Mouse (Mus musculus) hindbrain, embryonic 12.5 days (tissue): Measurements from ENCODE around the gene Frs3. TPM values are rescaled to one million over a fixed set of nuclear protein-coding genes. Genes with fewer than 3 reads are reported as not detected.
A peak's percentile ranks its signal among the peaks of the same experiment; 100 is the strongest.

Experiments used
- ATAC-seq: fragments of 200-750 bp; cut with Nextera tagmentation; 2 replicates; pipeline ENCODE4 v1.8.0; 2017; ENCODE audit warnings: moderate TSS enrichment; ENCODE audit not compliant: low FRiP score
- H3K27ac ChIP-seq: fragments of 300-500 bp; sonication (generic); 2 replicates; pipeline ENCODE4 v1.5.1; 2016; ENCODE audit warnings: mild to moderate bottlenecking
- H3K27me3 ChIP-seq: fragments of 300-500 bp; sonication (generic); 2 replicates; pipeline ENCODE4 v1.6.1; 2016; ENCODE audit warnings: mild to moderate bottlenecking
- H3K36me3 ChIP-seq: fragments of 300-500 bp; sonication (generic); 2 replicates; pipeline ENCODE4 v1.6.1; 2016; ENCODE audit warnings: mild to moderate bottlenecking
- H3K4me1 ChIP-seq: fragments of 300-500 bp; sonication (generic); 2 replicates; pipeline ENCODE4 v1.6.1; 2016
- H3K4me2 ChIP-seq: fragments of 300-500 bp; sonication (generic); replicated peaks from 2 replicates; pipeline ENCODE4 v1.6.1; 2016; ENCODE audit warnings: mild to moderate bottlenecking
- H3K4me3 ChIP-seq: fragments of 300-500 bp; sonication (generic); 2 replicates; pipeline ENCODE4 v1.5.1; 2016; ENCODE audit warnings: mild to moderate bottlenecking
- H3K9ac ChIP-seq: fragments of 300-500 bp; sonication (generic); 2 replicates; pipeline ENCODE4 v1.6.1; 2016; ENCODE audit warnings: mild to moderate bottlenecking, moderate library complexity
- H3K9me3 ChIP-seq: fragments of 300-500 bp; sonication (generic); replicated peaks from 2 replicates; pipeline ENCODE4 v1.6.1; 2016; ENCODE audit warnings: mild to moderate bottlenecking
- WGBS: fragments of 180-500 bp; shearing (Covaris S2); methylation state at CpG from one replicate; pipeline ENCODE4 v1.1.7; 2016; 5-methylcytosine and 5-hydroxymethylcytosine counted together
- polyA plus RNA-seq: library from polyadenylated mRNA; unstranded; fragments of >200 nt; fragmentation: Nextera tagmentation; extraction: Ambion mirVana; gene quantifications from 2 replicates; pipeline ENCODE4 v1.2.1, GENCODE M21; 2016

The Frs3 gene
- polyA plus RNA-seq, 1 experiment from 2014 or later: 18.9 TPM

DNA sequence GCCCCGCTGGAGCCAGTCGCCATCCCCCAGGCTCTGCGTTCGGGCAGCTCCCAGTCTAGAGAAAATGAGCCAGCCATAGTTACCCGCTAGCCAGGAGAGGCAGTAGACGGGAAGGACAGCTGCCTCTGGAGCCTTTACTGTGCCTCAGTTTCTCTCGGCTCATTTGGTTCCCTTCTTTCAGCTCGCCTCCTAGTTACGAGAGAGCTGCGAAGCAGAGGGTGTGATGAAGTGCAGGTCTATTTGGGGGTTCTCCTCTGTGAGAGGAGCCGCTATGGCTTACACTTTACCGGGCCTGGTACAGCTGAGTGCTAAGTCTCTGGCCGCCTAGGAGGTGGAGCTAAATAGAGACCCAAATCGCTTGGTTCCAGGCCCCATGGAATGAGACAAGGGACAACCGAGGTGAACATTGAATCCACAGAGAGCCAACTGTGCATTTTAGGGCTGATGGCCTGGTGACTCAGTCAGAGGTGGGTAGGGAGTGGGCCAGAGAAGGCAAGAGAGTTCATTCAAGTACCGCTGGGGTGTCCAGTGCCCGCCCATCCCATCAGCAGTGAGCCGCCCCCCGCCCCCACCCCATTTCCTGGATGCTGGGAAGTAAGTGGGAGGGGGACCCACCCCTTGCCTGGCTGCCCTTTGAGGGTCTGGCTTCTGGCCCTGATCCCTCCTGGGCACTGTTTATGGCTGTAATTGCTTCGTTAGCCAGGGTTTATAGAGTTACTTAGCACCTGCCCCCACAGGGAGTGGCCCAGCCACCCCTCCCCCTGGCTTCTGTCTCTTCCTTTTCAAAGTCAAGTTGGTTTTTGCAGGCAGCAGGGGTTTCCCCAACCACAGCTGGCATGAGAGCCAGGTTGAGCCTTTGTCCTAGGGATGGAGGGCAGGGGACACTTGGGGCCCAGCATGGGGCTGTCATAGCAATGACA lies 50.3 kb downstream of the Frs3 start:
- Histone ChIP-seq H3K27me3 (peaks cover 29% of the 10 kb centered on the region), H3K27ac (peak overlapping the region; percentile 52; the same call in 1 of the 2 replicates), H3K4me2 (peak overlapping the region; percentile 90), H3K36me3 (no peaks in the 10 kb centered on the region), H3K9me3 (no peaks in the 10 kb centered on the region), H3K9ac (peak overlapping the region; percentile 70; the same call in 1 of the 2 replicates), H3K4me1 (peaks cover 29% of the 10 kb centered on the region), H3K4me3 (peak overlapping the region; percentile 50)
- WGBS: 3% methylated on average over 20 of the region's 20 CpGs
- no peak for ATAC-seq

- Histone ChIP-seq H3K4me1 (peaks cover 29% of the 10 kb centered on the region), H3K9ac (no peak overlapping the region), H3K9me3 (no peaks in the 10 kb centered on the region; the same call in 1 of the 2 replicates), H3K4me2 (no peak overlapping the region), H3K36me3 (no peaks in the 10 kb centered on the region), H3K4me3 (no peak overlapping the region), H3K27ac (no peak overlapping the region), H3K27me3 (peaks cover 29% of the 10 kb centered on the region)
- ATAC-seq: no peak
- 67% methylated on average over 2 of the region's 2 CpGs for WGBS
These were observed 51.4 kb downstream of the Frs3 start for GRCm38 (mm10) chr17:47740186-47740585.

DNA sequence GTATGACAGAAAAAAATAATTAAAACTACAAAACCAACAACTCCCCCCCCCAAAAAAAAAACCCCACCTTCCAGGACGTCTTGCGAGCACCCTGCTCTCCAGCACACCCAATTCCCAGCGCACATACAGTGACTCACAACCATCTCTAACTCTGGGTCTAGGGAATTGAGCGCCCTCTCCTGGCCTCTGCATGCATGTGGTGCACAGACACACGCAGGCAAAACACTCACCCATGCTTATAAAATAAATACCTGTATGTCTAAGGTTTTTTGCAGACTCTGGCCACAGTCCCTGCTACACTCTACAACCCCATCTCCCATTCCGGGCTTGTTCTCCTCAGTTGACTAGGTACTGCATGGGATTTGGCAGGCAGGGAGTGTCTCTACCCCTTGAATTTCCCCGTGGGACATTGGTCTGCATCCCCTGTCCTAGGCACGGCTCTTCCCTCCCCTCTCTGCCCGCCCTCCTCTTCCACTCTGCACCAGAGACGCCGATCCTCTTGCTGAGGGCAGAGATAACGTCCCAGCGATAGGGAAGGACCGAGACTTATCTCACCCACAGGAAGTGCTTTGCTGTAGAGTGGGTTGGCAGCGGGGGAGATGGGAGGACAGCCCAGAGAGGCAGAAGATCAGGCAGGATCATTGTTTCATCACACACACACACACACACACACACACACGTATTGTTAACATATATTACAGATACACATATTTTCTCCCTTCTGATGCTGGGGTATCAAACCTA lies 54.3 kb downstream of the Frs3 start:
- Histone ChIP-seq H3K4me2 (no peak overlapping the region), H3K27me3 (peaks cover 16% of the 10 kb centered on the region), H3K4me3 (no peak overlapping the region), H3K4me1 (peaks cover 17% of the 10 kb centered on the region), H3K27ac (no peak overlapping the region), H3K9ac (no peak overlapping the region), H3K36me3 (no peaks in the 10 kb centered on the region), H3K9me3 (no peaks in the 10 kb centered on the region; the same call in 1 of the 2 replicates)
- WGBS: 52% methylated on average over 16 of the region's 16 CpGs
- no peak for ATAC-seq

- WGBS: 93% methylated on average over 14 of the region's 14 CpGs
- Histone ChIP-seq H3K9me3 (no peaks in the 10 kb centered on the region; the same call in 1 of the 2 replicates), H3K27me3 (peaks cover 7% of the 10 kb centered on the region)
These were observed 55.3 kb downstream of the Frs3 start for GRCm38 (mm10) chr17:47744086-47744485.

GRCm38 (mm10) chr17:47744746-47745368 lies 56.0 kb downstream of the Frs3 start:
- no peaks in the 10 kb centered on the region for H3K36me3 ChIP-seq
- no peak overlapping the region for H3K4me3 ChIP-seq
- H3K9ac ChIP-seq: no peak overlapping the region
- WGBS: 87% methylated on average over 10 of the region's 10 CpGs
- ATAC-seq: no peak
- H3K27me3 ChIP-seq: no peaks in the 10 kb centered on the region
- H3K4me2 ChIP-seq: no peak overlapping the region
- H3K27ac ChIP-seq: no peak overlapping the region
- peaks cover under 1% of the 10 kb centered on the region; the same call in 1 of the 2 replicates for H3K4me1 ChIP-seq
- no peaks in the 10 kb centered on the region; the same call in 1 of the 2 replicates for H3K9me3 ChIP-seq

More at GRCm38 (mm10) chr17:47744086-47744485, 55.3 kb downstream of the Frs3 start:
- Histone ChIP-seq H3K4me3 (no peak overlapping the region), H3K36me3 (no peaks in the 10 kb centered on the region), H3K9ac (no peak overlapping the region), H3K27ac (no peak overlapping the region), H3K4me1 (peaks cover 8% of the 10 kb centered on the region), H3K4me2 (no peak overlapping the region)
- no peak for ATAC-seq

DNA sequence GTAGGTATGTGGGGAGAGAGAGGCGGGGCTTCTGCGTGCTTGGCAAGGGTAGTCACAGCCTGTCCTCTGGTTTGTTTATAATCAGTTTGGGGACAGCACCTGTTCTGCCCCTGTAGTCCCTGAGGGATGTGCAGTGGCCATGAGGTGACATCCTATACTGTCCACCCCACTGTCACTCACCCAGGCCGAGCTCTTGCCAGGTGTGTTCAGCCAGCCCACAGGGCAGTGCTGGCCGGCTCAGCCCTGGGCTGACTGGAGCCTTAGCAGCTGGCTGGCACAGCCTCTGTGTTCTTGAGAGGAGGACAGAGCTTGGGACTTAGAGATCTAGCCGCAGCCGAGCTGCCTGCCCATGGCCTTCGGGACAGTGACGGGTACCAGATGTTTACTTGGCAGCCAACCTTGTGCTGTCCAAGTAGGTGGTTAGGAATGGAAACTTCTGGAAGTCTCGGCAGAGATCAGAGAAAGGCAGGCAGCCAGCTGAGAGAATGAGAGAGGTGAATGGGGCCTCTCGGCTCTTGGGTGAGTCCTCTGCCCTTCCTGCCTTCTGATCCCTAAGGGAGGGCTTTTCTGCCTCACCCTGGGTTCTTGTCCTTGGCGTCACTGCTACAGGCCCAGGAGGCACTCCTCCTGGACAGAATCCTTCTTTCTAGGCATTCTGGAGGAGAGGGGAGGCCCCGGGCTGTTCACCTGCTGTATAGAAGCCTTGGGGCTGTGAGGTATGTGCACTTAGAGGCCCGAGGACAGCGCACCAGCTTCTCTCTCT lies 60.1 kb downstream of the Frs3 start:
- no peak for ATAC-seq
- H3K4me2 ChIP-seq: no peak overlapping the region
- WGBS: 75% methylated on average over 14 of the region's 14 CpGs
- H3K27me3 ChIP-seq: no peaks in the 10 kb centered on the region
- H3K9ac ChIP-seq: no peak overlapping the region
- H3K36me3 ChIP-seq: no peaks in the 10 kb centered on the region
- no peak overlapping the region for H3K27ac ChIP-seq
- H3K9me3 ChIP-seq: peaks cover 3% of the 10 kb centered on the region; the same call in 1 of the 2 replicates
- no peaks in the 10 kb centered on the region for H3K4me1 ChIP-seq
- no peak overlapping the region for H3K4me3 ChIP-seq

DNA sequence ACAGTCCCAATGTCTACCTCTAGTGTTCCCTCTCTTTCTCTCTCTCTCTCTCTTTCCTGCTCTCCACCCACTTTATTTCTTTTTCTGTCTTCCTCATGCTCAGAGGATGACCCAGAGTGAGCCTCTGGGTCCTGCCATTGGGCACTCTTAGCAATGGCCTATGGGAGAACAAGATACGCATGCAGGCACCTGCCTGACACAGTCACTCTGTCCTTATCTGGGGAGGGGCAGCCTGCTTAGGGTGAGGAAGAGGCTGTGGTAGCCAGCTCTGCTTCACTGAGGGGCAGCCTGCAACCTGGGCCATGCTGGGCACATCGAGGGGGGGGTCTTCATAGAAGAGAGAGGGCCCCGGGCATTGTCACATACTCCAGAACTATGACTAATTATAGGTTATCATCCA lies 60.8 kb downstream of the Frs3 start:
- WGBS: 73% methylated on average over 3 of the region's 3 CpGs
- Histone ChIP-seq H3K9me3 (peaks cover 3% of the 10 kb centered on the region; the same call in 1 of the 2 replicates), H3K4me2 (no peak overlapping the region), H3K36me3 (no peaks in the 10 kb centered on the region), H3K4me3 (no peak overlapping the region), H3K27ac (no peak overlapping the region), H3K9ac (no peak overlapping the region), H3K4me1 (no peaks in the 10 kb centered on the region), H3K27me3 (no peaks in the 10 kb centered on the region)
- no peak for ATAC-seq

DNA sequence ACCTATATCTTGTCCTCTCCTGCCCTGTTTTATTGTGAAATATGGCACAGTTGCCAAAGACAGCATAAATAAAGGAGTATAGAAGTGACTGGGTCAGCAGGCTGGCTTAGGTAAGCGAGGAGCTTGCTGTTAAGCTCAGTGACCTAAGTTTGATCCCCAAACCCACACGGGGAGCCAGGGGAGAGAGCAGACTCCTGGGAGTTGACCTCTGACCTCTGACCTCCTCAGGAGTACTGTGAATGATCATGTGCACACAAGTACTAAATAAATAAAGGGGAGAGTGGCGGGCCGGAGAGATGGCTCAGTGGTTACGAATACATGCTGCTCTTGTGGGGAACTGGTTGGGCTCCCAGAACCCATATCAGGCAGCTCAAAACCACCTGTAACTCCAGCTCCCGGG lies 61.3 kb downstream of the Frs3 start:
- H3K4me3 ChIP-seq: no peak overlapping the region
- no peaks in the 10 kb centered on the region for H3K4me1 ChIP-seq
- H3K27me3 ChIP-seq: no peaks in the 10 kb centered on the region
- H3K36me3 ChIP-seq: no peaks in the 10 kb centered on the region
- 49% methylated on average over 6 of the region's 6 CpGs for WGBS
- H3K27ac ChIP-seq: no peak overlapping the region
- no peak for ATAC-seq
- 0 out of 2 replicates have a peak, but pooled peaks cover 3% of the 10 kb centered on the region for H3K9me3 ChIP-seq
- H3K4me2 ChIP-seq: no peak overlapping the region
- H3K9ac ChIP-seq: no peak overlapping the region

DNA sequence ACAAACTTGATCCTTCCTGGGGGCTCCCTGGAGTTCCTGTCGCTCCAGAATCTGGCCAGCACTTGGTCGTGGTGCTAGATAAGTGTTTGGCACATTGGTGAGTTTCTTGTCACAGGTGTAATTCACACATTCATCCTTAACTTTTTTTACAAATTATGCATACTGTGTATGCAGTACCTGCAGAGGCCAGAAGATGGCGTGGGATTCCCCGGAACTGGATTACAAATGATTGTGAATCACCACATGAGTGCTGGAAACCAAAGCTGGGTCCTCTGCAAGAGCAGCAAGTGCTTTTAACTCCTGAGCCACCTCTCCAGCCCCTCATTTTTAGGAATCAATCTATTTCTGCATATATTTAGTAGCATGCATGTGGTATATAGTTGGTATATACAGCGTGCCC lies 63.0 kb downstream of the Frs3 start:
- Histone ChIP-seq H3K4me1 (no peaks in the 10 kb centered on the region), H3K9ac (no peak overlapping the region), H3K27ac (no peak overlapping the region), H3K36me3 (no peaks in the 10 kb centered on the region), H3K4me3 (no peak overlapping the region), H3K4me2 (no peak overlapping the region), H3K9me3 (0 out of 2 replicates have a peak, but pooled peaks cover 3% of the 10 kb centered on the region), H3K27me3 (no peaks in the 10 kb centered on the region)
- 65% methylated on average over 5 of the region's 5 CpGs for WGBS
- ATAC-seq: no peak

- WGBS: 89% methylated on average over 8 of the region's 8 CpGs
- Histone ChIP-seq H3K9me3 (0 out of 2 replicates have a peak, but pooled peaks cover 3% of the 10 kb centered on the region), H3K27me3 (no peaks in the 10 kb centered on the region), H3K4me3 (no peak overlapping the region), H3K9ac (no peak overlapping the region), H3K4me1 (no peaks in the 10 kb centered on the region), H3K4me2 (no peak overlapping the region), H3K36me3 (no peaks in the 10 kb centered on the region), H3K27ac (no peak overlapping the region)
- no peak for ATAC-seq
These were observed 64.4 kb downstream of the Frs3 start for GRCm38 (mm10) chr17:47753130-47753775.
